Mouse (Mus musculus) megakaryocyte progenitor cell, adult 5-6 weeks (primary cell): ENCODE data around the gene Syndig1. TPM values are rescaled to one million over a fixed set of nuclear protein-coding genes. Genes with fewer than 3 reads are reported as not detected.

ENCODE experiments used
- ATAC-seq: replicated peaks from 2 replicates; pipeline ENCODE4 v1.8.0; 2016; ENCODE audit warnings: mild to moderate bottlenecking, moderate TSS enrichment, inconsistent platforms; ENCODE audit not compliant: poor library complexity
- total RNA-seq, 2 experiments: library from RNA; stranded (forward) in 1 of 2; stranded (reverse) in 1 of 2; fragments of 157-497, 149-512 nt in 1 of 2; fragments of 200-1000 nt in 1 of 2; gene quantifications; 2 replicates each; pipeline versions ENCODE4 v1.2.3 to v1.2.4; 2015 to 2017

Gene Syndig1
- total RNA-seq (2015): not detected in 2 replicates
- total RNA-seq (2017): not detected in 2 replicates

- ATAC-seq: no peak
Observed at GRCm38 (mm10) chr2:149828911-149829310, at the start of gene Syndig1. Gene Syndig1 (plus strand): TSS chr2:149829211.

- ATAC-seq: no peak
Observed at GRCm38 (mm10) chr2:149798613-149799012, 30.4 kb upstream of the Syndig1 start.

- ATAC-seq: no peak
Observed at GRCm38 (mm10) chr2:149804599-149805140, 24.3 kb upstream of the Syndig1 start.

GRCm38 (mm10) chr2:149805256-149805655 lies 23.8 kb upstream of the Syndig1 start:
- ATAC-seq: no peak

GRCm38 (mm10) chr2:149812899-149813298 lies 16.1 kb upstream of the Syndig1 start:
- no peak for ATAC-seq

- no peak for ATAC-seq
Observed at GRCm38 (mm10) chr2:149818395-149818794, 10.6 kb upstream of the Syndig1 start.

GRCm38 (mm10) chr2:149819751-149820150 lies 9.3 kb upstream of the Syndig1 start:
- ATAC-seq: no peak

- no peak for ATAC-seq
Observed at GRCm38 (mm10) chr2:149820201-149820600, 8.8 kb upstream of the Syndig1 start.

GRCm38 (mm10) chr2:149829955-149830535 lies 1.0 kb downstream of the Syndig1 start:
- no peak for ATAC-seq

- peak; percentile 23; the same call in 1 of the 2 replicates for ATAC-seq
Observed at GRCm38 (mm10) chr2:149830536-149831458, 1.8 kb downstream of the Syndig1 start, which contains the start of gene C530025M09Rik. Gene C530025M09Rik (minus strand): TSS chr2:149831213.

- ATAC-seq: no peak
Observed at GRCm38 (mm10) chr2:149831459-149832245, 2.6 kb downstream of the Syndig1 start.

- ATAC-seq: no peak
Observed at GRCm38 (mm10) chr2:149832301-149832700, 3.3 kb downstream of the Syndig1 start.

GRCm38 (mm10) chr2:149835091-149835490 lies 6.1 kb downstream of the Syndig1 start:
- no peak for ATAC-seq

- ATAC-seq: no peak
Observed at GRCm38 (mm10) chr2:149836471-149837135, 7.6 kb downstream of the Syndig1 start.

- ATAC-seq: no peak
Observed at GRCm38 (mm10) chr2:149839666-149840065, 10.7 kb downstream of the Syndig1 start.

- ATAC-seq: no peak
Observed at GRCm38 (mm10) chr2:149844575-149844974, 15.6 kb downstream of the Syndig1 start.

- ATAC-seq: no peak
Observed at GRCm38 (mm10) chr2:149848778-149849177, 19.8 kb downstream of the Syndig1 start.

- no peak for ATAC-seq
Observed at GRCm38 (mm10) chr2:149861002-149861401, 32.0 kb downstream of the Syndig1 start.

- no peak for ATAC-seq
Observed at GRCm38 (mm10) chr2:149865914-149866435, 37.0 kb downstream of the Syndig1 start.

GRCm38 (mm10) chr2:149870496-149870895 lies 41.5 kb downstream of the Syndig1 start:
- ATAC-seq: no peak
